Mouse (Mus musculus): Measurements from ENCODE around the gene Hrc.
A peak's percentile ranks its signal among the peaks of the same experiment; 100 is the strongest.

Gene Hrc

DNA sequence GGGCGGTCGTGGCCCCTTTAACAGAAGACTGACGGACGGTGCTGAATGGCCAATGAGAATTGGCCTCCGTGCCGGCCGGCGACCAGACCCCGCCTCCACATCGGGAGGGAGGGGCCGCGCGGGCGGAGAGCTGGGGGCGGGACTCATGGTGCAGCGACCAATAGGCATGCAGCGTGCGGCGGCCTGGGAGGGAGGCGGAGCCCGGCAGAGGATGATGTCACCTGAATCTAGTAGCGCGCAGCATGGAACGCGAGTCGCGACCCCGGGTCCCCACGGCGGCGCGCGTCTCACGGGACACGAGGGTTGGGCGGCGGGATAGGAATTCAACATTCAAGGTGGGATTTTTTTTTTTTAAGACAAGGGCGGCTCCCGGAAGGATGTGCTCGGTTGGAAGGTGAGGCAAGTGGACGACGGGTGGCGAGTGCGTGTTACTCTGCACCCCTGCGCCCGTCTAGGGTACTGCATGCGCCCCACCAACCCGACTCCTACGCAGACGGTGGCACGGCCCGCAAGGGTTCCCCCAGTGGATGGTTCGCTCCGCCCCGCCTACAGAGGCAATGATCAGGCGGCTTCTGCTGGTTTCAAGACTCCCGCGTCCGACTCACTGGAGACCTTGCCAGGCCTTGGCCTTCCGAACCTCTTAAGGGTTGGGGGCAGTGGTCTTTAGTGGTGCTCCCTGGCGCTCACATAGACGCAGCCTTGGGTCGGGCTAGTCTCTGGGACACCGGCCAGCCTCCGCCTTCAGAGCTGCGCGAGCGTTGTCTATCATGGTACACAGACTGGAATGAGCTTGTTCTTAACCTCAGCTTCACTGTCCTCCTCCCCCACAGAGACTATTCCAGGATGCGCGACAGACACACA, 32.2 kb downstream of the Hrc start:
- peak; percentile 93 for DNase-seq

DNA sequence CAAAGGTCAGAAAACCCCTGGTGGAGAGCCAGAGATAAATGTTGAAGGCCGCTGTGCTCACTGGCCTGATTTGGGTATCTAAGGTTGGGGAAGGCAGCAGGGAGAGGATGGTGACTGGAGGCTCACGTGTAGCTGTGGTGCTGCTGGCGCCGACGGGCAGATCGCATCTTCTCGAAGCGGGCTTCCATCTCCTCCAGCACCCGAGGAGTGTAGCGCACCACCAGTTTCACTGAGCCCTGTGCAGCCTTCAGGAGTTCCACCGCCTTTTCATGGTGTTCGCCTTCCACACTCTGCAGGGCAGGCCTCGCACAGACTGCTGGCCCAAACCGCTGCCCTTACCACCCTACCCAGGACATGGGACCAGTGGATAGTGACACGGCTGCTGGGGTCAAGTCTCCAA, 33.1 kb downstream of the Hrc start:
- DNase-seq = no peak

DNA sequence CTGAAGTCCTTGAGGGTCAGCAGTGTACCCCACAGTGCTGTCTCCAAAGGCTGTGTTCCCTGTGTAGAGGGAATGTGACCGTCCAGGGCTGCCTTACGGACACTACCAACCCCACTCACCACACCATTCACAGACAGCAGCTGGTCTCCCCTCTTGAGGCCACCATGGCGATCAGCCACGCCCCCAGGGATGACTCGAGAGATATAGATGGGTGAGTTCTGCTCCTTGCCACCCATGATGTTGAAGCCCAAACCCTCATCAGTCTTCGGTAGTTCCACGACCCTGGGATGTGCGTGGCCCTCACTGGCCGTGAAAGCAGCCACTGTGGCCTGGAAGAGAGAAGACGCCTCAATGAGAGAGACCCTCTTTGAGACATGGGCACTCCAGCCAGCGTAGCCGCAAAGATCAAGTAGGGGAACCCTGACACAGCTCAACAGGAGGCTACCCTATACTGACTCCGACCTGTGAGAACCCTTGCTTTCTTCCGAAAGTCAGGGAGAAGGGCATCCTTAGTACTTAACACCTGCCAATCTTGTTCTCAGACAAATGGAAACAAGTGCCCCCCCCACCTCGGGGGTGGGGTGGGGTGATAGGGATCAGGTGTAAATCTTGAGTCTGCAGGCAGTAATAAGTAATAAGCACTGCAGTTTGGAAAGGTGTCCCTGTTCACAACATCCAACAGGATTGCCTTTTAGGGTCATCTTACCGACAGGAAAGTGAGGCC, 34.1 kb downstream of the Hrc start:
- DNase-seq = no peak

DNA sequence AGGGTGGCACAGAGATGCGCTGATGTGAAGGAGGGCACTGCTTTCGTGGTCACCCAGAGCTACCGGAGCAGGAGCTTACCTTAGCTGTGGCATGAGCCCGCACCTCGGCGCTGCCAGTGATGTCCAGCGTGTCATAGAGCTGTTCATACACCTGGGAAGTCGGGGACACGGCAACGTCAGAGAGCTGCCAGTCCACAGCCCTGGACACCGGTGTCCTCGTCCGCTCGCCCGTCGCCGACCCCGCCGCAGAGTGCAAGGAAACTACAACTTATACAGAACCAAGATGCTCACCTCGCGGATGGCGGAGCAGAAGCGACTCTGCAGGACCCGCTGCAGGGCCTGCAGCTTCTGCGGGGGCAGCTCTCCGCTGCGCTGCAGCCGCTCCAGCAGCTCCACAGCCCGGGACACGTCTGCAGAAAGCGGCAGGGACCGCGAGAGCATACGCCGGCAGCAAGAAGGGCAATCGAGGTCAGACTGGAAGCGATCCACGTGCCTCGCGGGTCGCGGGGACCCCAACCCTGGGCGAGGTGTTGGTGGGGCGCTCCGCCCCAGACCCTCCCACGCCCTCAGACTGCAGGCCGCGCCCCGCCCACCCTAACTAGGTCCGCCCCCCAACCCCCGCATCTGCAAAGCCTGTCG, 34.9 kb downstream of the Hrc start:
- no peak for DNase-seq

DNA sequence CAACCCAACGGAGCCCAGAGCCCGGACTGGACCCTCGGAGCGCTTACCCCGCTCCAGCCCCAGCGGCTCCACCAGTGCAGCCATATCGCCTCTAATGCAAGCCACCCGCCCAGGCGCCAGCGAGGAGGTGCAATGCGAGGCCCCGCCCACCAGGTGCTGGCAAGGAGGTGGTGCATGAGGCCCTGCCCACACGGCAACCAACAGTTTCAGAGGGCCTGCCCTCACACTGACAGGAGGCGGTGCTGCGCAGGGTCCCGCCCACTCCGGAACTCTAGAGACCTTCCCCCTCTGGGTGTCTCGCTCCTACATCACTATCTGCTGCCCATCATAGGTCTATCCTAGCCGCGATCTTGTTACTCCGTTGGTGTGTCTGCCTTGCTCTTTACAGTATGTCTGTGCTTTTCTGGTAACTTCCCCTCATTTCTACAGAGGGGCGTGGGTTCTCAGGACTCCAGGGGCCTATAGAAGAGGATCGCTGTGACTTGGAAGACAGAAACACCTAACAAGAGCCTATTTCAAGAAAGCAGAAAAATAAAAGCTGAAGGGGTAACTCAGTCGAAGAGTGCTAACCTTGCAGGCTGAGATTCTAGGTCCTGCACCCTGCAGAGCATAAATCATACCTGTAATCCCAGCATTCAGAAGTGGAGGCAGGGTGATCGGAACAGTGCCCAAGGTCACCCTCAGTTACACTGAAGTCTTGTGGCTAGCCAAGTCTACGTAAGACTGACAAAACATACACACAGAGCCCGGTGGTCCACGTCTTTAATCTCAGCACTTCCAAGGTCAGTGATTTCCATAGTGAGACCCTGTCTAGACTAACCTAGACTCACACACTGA, 35.6 kb downstream of the Hrc start, which contains the start of gene Lin7b:
Gene Lin7b (minus strand): TSS at position 109 of the 837 bp plus-strand sequence.
- DNase-seq = peak; percentile 81 to 85

DNA sequence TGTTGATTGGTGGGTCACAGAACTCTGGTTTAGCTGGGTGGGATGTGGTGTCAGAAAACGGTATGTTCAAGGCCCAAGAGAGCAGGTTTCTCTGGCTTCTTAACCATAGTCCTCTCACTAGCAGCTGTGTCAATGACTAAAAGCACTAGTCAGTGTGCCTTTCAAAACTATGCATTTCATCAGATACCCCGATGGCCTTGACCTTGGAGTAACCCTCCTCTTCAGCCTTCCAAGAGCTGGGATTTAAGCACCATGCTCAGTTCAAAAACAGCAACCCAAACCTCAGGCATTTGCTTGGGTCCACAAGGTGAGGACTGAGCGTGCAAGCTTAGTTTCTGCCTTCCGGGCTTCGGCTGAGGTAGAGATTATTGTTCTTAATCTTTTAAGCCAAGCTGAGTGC, 37.3 kb downstream of the Hrc start:
- no peak for DNase-seq

DNA sequence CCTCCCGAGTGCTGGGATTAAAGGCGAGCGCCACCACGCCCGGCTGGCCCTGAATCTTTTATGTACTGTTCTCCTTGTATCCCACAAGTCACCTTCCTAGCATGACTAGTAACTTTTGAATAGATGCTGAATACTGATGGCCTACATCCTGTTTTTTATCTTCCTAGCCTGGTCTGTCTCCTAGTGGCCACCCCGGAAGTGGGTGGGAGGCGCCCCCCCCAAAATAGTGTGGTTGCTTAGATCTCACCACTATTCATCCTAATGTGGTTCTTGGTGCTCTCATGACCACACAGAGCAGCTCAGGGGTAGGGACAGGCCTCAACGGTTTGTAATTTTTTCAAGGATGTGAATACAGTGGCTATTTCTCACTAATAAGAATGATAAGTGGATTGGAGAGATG, 39.5 kb downstream of the Hrc start:
- DNase-seq = no peak

DNA sequence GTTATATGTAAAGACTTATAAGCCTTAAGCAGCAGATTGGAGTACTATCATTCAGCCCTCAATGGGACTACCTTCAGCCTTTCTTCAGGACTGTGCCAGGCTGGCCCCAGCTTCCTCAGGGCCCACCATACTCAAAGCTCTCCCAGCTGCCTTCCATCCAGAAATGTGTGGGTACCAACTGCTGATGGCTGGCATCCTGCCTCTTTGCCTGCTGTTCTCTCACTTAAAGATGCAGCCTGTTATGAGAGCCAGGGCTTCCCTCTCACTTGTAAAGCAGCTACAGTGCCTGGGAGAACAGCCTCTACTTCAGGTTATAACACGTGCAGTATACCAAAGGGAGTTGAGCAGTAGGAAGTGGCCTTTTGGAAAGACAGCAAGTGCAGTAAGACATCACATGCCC, 41.0 kb downstream of the Hrc start:
- DNase-seq = no peak

DNA sequence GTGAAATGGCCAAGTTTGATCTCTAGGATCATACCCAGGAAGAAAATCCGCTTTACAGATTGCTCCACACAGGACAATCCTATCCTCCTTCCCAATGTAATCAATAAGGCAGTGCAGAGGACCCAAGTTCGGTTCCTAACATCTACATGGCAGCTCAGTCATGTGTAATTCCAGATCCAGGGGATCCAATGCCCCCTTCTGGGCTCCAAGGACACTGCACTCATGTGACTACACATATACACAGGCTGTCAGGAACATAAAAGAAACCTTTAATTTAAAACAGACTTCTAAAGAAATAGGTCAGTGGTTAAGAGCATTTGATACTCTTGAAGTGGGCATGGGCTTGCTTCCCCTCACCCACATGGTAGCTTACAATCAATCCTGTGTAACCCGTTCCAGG, 51.0 kb downstream of the Hrc start:
- DNase-seq = no peak

Data from thymus, adult 18-20 months (tissue).